Mouse (Mus musculus) liver, adult 2 months (tissue): ENCODE results near the gene Cacna1s.

ENCODE experiments used
- CTCF ChIP-seq: fragments of 200-500 bp; IDR thresholded peaks from 2 replicates; pipeline ENCODE4 v1.5.1; 2011; ENCODE audit warnings: low read depth, low read length, control low read depth
- POLR2A ChIP-seq: fragments of 200-500 bp; IDR thresholded peaks from 2 replicates; pipeline ENCODE4 v1.6.1; 2011; ENCODE audit warnings: low read length, control low read depth; ENCODE audit not compliant: insufficient read depth; ENCODE audit errors: extremely low read depth

DNA sequence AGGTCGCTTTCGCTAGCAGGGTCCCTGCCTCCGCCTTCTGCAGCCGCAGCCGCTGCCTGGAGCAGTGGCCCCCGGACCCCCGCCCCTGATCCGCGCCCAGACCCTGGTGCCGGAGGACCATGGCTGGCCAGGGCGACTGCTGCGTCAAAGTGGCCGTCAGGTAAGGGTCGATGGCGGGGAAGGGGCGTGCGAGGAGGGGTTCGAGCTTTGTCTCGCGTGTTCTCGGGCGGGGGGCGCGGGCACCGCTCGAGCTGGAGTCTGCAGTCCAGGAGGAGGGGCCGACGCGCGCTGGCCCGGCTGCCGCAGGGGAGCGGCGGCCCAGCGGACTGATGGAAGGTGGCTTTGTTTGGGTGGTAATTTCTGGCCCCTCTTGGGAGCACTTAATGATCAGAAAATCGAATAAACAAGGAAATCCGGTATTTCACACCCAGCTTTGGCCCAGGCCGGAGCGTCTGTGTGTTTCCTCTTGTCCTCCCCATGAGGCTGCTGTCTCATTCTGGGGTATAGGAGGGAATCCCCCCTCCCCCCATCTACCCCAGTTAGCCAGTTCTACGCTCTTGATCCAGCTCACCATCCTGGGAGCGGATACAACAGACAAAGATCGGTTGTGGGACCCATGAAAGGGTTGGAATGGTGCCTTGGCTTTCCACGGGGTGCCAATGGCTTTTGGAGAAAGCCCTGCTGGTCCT, 79.2 kb downstream of the Cacna1s start:
- TF ChIP-seq CTCF (no peak), POLR2A (no peak)
